Mouse (Mus musculus) gastrocnemius, postnatal 10 days (tissue): Measurements from ENCODE around the gene Gm42906. TPM values are rescaled to one million over a fixed set of nuclear protein-coding genes. Genes with fewer than 3 reads are reported as not detected.

Source experiments
- DNase-seq: peaks from one replicate; pipeline ENCODE4 v3.0.0; 2021; ENCODE audit warnings: mixed read lengths
- total RNA-seq, 2 experiments: library from RNA; stranded (reverse); gene quantifications; 2 replicates each; pipeline ENCODE4 v1.2.3; 2021

Gene Gm42906
- total RNA-seq, 2 experiments from 2014 or later = 3.0 to 3.1 TPM

DNA sequence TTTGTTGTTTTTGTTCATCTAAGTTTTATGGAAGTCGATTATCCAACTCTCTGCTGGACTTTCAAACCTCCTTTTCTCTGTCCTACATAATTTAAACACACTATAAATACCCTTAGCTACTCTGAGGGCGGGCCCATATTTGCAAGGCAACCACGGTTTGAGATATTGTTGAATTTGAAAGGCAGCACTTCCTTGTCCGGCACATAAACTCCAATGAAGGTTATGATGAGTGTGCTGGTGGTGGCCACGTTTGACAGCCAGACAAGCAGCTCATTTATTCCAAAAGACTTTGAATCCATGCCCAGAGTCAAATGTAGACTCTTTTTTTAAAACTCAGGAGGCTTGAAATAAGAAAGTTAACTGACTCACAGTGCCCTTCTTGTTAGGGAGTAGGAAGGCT is 33.3 kb downstream of the Gm42906 start:
- DNase-seq = no peak

DNA sequence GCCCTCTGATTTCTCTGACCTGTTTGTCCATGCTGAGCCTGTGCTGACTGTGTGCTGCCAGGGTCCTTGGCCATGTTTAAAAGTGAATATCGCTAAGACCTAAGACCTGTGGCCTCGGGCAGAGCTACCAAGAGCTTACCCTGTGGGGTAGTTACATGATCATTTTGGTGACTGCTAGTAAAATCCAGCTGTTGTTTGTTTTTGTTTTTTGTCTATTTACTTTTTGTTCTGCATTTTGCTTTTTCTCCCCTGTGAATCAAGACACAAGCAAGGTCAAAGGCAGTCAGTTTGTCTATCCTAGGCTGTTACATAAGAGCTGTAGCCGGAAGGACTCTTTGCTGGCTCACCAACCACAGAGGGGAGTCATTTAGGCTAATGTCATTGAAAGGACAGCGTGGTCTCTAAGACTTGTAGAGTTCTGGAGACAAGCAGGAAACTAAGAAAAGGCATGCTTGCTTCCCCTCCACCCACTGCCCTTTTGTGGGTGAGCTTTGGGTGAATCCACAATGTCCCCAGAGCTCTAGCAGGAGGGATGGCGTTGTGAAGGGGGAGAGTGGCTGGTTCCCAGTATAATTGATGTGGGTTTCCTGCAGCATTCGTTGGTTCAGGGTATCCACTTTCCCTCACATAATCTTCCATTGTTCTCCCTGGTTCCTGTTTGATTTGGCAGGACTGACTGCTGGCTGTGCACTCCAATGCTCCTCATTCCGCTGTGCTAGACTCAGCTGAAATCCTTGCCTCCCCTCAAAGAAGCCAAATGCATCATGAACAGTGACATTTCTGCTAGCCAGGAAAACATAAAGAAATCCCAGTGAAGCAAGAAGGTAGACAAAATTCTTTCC is 33.9 kb downstream of the Gm42906 start:
- DNase-seq = no peak

DNA sequence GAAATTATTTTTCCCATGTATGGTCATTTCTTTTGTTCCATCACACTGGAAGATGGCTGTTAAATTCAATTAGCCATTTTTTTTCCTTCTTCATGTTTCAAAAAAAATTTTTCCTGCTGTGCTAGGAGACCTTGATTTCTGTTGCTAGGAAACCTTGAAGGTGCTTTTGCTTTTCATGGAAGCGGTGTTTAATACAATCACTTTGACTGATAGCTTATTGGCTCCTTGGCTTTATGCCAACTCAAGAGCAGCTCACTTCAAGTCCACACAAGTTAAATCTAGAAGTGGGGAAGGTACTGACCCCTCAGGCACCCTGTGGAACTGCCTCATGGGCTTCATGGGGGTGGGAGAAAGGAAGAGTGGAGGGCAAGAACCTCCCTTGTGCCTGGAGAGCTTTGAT is 38.1 kb downstream of the Gm42906 start:
- no peak for DNase-seq

GRCm38 (mm10) chr5:151379896-151380295 is 48.1 kb downstream of the Gm42906 start:
- no peak for DNase-seq

DNA sequence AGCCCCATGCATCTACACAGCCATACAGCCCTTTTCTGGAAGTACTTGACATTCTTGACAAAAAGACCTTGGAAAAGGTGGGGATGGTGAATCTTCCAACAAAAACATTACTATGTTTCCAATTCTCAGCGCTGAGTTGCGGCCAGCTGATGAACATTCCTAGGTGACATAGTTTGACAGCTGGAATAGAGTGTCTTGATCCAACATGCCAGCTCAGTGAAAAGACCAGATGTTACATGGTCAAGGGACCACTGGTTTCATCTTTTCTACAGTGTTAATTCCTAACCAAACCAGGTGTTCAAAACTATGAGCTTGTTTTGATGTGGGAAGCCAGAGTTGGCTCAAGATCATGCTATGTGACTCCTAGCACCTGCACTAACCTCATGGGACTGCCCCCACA is 48.8 kb downstream of the Gm42906 start:
- no peak for DNase-seq

- no peak for DNase-seq
Observed at GRCm38 (mm10) chr5:151376931-151377330, 51.0 kb downstream of the Gm42906 start.

GRCm38 (mm10) chr5:151374825-151375224 is 53.1 kb downstream of the Gm42906 start:
- DNase-seq = no peak

- no peak for DNase-seq
Observed at GRCm38 (mm10) chr5:151371130-151371529, 56.8 kb downstream of the Gm42906 start.

DNA sequence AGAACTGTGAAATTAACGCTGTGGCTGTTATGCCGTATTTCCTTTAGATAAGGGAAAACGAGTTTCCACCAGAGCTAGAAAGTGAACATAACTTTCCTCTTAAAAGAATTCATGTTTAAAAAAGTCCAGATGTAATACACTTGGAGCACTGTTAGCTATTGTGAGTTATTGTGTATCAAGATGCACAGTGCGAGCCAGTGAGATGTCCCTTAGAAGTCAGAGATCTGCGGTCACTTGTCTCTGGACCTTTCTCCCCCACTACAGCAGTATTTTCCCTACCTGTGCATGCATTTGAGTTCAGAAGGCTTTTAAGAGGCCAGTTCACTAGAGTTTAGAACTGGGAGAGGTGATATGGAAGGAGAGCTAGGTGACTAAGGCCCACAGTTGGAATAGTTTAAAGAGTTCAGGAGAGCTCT is 58.6 kb downstream of the Gm42906 start:
- DNase-seq = no peak

DNA sequence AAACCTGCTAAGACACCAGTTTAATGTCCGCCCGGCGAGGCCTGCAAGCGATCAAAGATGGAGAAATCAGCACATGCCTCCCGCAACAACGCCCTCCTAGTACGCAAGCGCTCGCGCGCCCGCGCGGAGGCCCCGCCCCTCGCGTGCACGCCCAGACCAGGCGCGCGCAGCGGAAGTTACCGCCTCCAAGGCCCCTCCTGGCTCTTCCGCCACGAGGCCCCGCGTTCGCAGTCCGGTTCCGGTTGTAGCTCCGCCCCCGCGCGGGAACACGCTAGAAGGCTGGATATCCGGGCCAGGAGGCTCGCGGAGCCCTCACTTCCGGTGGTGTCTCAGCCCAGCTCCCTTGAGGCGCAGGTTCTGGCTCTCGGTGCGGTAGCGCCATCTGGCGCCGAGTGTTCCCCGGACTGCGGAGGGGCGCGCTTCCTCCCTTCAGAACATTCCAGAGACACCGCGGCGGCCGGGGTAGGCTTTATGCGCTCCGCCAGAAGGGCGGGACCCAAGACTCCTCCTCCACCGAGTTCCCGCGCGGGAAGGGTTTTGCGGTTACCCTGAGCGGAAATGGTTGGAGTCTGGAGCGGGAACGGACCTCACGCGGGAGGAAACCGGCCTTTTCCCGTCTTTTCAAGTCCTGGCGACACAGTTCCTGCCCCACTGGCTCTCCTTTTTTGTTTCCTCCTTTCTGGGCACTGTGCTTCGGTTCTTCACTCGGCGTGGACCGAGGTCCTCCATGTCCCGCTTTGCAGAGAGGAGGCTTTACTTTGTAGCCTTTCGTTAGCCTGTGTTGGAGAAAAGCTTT is 59.4 kb downstream of the Gm42906 start:
- DNase-seq = peak; percentile 99

- peak; percentile 45 for DNase-seq
Observed at GRCm38 (mm10) chr5:151367881-151368394, 60.0 kb downstream of the Gm42906 start.

GRCm38 (mm10) chr5:151367317-151367716 is 60.6 kb downstream of the Gm42906 start:
- DNase-seq = no peak

GRCm38 (mm10) chr5:151363343-151364000 is 64.5 kb downstream of the Gm42906 start:
- DNase-seq = no peak

- DNase-seq = no peak
Observed at GRCm38 (mm10) chr5:151349616-151350015, 78.3 kb downstream of the Gm42906 start.

DNA sequence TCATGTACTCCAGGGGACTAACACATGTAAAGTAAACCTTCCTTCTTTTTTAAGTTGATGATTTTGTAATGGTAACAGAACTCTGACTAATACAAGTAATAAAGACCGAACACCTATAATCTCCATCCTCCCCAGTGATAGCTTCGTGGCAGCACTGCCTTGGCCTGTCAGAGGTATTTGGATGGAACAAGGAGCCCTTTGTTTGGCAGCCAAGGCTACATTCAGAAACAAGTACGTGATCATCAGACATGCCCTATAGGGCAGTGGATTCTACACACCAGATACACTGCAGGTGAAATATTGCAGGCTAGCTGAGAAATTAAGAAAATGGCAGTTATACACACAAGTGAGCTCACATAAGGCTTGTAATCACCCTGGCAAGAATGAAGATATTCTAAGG is 79.5 kb downstream of the Gm42906 start:
- DNase-seq = no peak

DNA sequence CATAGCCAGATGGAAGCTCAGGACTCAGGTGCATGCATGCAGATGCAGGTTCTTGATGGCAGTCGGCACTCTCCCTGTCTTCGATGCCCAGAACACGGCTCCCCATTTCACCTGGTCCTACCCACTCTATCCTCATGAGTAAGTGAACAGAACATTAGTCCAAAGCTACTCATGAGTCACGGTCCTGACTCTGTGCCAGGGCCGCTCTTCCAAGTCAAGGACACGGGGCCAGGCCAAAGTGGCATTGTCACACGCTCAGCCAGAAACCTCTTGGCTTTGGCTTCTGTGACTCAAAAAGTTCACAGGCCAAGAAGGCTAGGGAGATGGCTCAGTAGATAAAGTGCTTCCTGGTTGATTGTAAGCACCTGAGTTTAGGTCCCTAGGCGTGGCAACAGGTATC is 81.3 kb downstream of the Gm42906 start:
- DNase-seq = peak; percentile 43

- DNase-seq = no peak
Observed at GRCm38 (mm10) chr5:151344737-151345136, 83.2 kb downstream of the Gm42906 start.

GRCm38 (mm10) chr5:151333686-151334085 is 94.3 kb downstream of the Gm42906 start:
- no peak for DNase-seq

DNA sequence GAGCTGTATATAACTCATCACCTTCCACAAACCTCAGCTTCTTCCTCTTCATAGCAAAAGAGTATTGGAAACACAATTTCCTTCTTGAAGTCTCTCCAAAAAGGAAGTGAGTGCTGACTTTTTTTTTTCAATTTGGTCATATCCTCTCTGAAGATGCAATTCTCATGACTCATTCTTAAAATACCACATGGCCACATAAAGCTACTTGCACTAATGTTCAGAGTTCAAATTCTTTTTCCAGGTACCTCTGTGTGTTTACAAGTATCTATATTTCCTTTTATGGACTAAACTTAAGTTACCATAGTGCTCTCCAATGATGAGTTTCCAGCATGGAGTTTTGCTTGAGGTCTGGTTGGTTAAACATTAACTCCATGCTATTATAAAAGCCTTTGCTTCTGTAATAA is 94.8 kb downstream of the Gm42906 start:
- DNase-seq = no peak

DNA sequence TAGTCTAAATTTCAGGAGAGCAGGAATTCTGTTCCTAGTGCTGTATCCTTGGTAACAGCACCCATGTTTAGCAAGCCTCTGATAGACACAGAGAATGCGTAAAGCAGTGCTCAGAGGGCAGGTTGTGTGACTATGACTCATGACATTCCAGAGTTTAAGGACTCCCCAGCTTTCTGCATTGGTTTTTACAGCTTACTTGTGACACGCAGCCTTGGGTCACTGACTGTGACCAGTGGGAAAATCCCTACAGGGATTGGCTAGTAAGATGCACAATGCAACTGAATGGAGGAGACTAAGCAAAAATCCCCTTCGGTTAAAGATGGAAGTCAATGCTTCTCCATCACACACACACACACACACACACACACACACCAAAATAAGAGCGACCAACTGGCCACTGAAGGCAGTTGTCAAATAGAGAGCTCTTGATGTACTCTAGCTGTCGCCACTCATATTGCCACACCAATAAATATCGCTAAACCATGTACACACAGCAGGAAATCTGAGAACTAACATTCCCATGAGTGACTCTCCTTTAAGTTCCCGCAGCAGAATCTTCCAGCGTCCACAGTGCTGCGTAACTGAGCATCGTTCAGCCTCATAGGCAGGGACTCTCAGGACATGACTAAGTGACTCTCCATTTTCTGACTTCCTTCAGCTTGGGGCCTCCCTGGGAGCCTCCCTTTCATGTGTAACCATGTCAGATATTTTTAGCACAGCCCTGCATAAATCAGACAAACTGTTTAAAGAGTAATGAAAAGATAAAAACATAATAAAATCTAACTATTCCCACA is 112.0 kb downstream of the Gm42906 start:
- DNase-seq = no peak

DNA sequence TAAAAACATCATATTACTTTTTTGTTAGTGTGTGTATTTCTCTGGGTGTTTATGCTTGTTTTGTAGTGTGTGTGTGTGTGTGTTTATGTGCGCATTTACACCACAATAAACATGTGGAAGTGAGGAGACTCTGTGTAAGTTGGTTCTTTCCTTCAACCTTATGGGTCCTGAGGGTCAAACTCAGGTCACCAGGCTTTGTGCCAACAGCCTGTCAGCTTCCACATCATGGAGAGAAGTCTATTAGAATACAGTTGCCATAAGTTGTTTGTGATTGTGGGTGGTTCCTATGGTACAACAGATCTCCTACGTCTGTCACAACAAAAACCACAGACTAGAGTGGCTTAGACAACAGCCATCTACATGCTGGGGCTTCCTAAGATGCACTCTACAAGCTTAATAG is 127.7 kb downstream of the Gm42906 start:
- DNase-seq = no peak

DNA sequence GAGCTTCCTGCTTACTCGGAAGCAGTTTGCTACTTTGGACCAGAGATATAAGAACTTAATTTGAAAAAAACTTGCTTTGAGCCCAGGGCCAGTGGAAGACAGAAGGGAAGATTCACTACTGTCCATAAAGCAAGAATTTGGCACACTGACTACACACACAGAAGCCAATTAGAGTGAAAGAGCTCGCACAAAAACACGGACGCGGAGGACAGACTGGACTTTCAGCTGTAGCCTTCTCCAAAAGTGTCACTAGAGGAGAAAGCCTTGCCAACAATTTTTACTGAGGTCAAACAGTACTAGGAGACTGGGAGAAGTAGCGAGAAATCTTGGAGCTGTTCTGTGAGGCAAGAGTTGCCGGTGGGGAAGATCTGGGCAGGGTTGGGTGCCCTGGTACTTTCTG is 128.4 kb downstream of the Gm42906 start:
- DNase-seq = no peak
